Mouse (Mus musculus): ENCODE measurements around the gene Pinlyp. TPM values are rescaled to one million over a fixed set of nuclear protein-coding genes. Genes with fewer than 3 reads are reported as not detected.

The Pinlyp gene
- polyA plus RNA-seq, 1 experiment = not detected

DNA sequence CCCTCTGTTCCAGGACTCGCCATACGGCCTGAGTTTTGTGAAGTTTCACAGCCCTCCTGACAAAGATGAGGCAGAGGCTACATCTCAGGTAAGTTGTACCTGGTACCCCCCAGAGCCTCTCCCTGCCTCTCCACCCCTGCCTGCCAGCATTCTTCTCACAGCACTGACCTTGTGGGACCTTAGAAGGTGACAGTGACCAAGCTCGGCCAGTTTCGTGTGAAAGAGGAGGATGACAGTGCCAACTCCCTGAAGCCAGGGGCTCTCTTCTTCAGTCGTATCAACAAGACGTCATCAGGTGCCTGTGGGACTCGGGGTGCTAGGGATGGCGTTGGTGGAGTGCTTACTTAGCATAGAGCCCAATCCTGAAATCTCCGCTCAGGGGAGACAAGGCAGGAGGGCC is 20.3 kb upstream of the Pinlyp start:
- Histone ChIP-seq H3K4me3 (ENCODE audit: insufficient read depth, low read depth, low read length) (no peak overlapping the region), H3K27ac (ENCODE audit: insufficient read depth, low read depth, low read length) (no peak overlapping the region), H3K4me1 (ENCODE audit: control insufficient read depth, insufficient read depth, low read length) (no peaks in the 10 kb centered on the region)
- TF ChIP-seq CTCF (IDR thresholded peaks at IDR 0.05; ENCODE audit: insufficient read depth, low read depth, low read length) (no peak), POLR2A (IDR thresholded peaks at IDR 0.05; ENCODE audit: insufficient read depth, low read depth, low read length) (no peak)
- WGBS = 97% methylated on average over 9 of the region's 9 CpGs

DNA sequence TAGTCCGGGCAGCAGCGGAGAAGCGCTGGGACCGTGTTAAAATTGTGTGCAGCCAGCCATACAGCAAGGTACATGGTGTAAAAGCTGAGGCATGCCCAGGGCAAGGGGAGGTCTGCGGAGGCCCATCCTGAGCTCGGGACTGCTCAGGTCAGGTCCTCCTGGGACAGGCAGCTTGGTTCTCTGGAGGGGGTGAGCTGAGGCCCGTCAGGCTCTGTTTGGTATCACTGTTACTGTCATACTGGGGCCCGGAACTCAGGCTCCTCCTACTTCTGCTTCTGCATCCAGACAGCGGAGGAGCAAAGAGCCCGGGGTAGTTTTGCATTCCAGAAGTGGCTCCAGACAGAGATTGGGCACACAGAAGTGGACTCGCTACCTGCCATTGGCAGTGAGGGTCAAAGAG is 19.7 kb upstream of the Pinlyp start:
- 93% methylated on average over 11 of the region's 11 CpGs for WGBS

DNA sequence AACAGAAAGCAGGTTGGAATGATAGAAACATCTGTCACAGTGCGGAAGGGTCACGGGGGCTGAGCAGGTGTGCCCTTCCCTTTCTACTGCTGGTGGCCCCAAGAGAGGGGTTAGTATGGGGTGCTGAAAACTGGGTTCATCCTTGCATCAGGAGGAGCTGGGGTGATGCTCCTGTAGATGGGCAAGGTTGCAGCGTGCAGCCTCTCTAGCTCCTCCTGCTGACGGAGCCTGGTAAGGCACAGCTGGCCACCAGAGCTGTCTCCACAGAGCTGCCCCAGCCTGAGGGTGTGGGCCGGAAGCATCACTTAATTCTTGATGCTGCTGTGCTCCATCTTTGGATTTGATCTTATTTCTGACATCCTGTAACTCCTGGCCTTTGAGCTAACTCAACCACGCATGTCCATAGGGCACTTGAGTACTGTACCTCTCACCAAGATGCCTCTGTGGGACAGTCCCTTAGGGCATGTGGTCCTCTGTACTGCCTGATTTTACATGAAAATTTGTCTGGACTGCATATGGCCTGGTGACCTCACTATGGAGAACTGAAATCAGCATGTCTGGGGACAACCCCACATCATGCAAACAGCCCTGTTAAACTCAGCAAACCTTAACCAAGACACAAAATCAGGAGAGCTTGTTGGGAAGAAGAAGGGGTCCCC is 18.8 kb upstream of the Pinlyp start:
- WGBS = 69% methylated on average over 6 of the region's 6 CpGs
- H3K4me1 ChIP-seq (ENCODE audit: control insufficient read depth, insufficient read depth, low read length) = no peaks in the 10 kb centered on the region
- H3K27ac ChIP-seq (ENCODE audit: insufficient read depth, low read depth, low read length) = no peak overlapping the region
- H3K4me3 ChIP-seq (ENCODE audit: insufficient read depth, low read depth, low read length) = no peak overlapping the region
- TF ChIP-seq POLR2A (IDR thresholded peaks at IDR 0.05; ENCODE audit: insufficient read depth, low read depth, low read length) (no peak), CTCF (IDR thresholded peaks at IDR 0.05; ENCODE audit: insufficient read depth, low read depth, low read length) (peak; percentile 86)

More for the DNA sequence above, 19.7 kb upstream of the Pinlyp start:
- no peak overlapping the region for H3K4me3 ChIP-seq (ENCODE audit: insufficient read depth, low read depth, low read length)
- TF ChIP-seq CTCF (IDR thresholded peaks at IDR 0.05; ENCODE audit: insufficient read depth, low read depth, low read length) (no peak), POLR2A (IDR thresholded peaks at IDR 0.05; ENCODE audit: insufficient read depth, low read depth, low read length) (no peak)
- H3K27ac ChIP-seq (ENCODE audit: insufficient read depth, low read depth, low read length) = no peak overlapping the region
- no peaks in the 10 kb centered on the region for H3K4me1 ChIP-seq (ENCODE audit: control insufficient read depth, insufficient read depth, low read length)

DNA sequence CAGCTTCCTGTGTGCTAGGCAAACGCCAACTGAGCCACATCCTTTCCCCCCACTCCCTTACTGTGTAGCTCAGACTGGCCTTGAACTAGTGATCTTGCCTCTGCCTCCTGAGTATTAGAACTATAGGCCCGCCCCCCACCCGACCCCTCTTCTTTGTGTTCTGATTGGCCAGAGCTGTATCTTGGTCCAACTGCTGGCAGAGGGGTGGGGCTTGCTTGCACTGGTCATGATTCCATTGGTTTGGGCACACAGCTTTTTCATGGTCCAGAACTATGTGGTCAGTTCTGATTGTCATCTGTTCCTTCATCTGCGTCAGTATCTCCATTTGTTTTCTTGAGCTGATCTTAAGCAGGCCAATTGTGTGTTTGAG is 17.9 kb upstream of the Pinlyp start:
- WGBS = 88% methylated on average over 4 of the region's 4 CpGs
- no peak overlapping the region for H3K4me3 ChIP-seq (ENCODE audit: insufficient read depth, low read depth, low read length)
- TF ChIP-seq CTCF (IDR thresholded peaks at IDR 0.05; ENCODE audit: insufficient read depth, low read depth, low read length) (no peak), POLR2A (IDR thresholded peaks at IDR 0.05; ENCODE audit: insufficient read depth, low read depth, low read length) (no peak)

DNA sequence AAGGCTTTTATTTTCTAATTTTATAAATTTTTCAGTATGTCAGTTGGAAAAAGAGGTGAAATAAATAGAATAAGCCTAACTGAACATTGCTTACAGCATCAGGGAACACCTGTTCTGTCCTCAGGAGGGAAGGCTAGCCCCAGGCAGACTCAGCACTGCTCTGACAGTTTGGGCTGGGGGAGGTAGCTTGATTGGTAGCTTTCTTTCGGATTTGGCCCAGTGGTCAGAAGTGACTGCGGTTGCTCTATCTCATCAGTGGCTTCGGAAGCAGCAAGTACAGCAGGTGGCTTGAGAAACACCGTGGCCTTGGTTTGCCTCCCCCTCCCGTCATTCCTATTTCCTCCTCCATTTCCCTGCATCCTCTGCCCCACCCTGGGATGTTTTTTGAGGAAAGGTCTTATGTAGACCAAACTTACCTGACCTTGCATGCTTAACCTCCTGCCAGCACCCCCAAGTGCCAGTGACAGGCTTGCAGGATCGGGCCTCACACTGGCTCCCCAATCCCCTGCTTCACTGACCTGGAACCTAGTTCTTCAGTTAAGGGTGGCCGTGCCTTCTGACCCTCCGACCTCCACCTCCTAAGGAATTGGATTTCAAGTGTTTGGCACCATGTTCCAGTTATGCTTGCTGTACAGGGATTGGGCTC is 17.4 kb upstream of the Pinlyp start:
- TF ChIP-seq CTCF (IDR thresholded peaks at IDR 0.05; ENCODE audit: insufficient read depth, low read depth, low read length) (no peak), POLR2A (IDR thresholded peaks at IDR 0.05; ENCODE audit: insufficient read depth, low read depth, low read length) (no peak)
- no peak overlapping the region for H3K4me3 ChIP-seq (ENCODE audit: insufficient read depth, low read depth, low read length)
- WGBS = 96% methylated on average over 8 of the region's 8 CpGs

More for the DNA sequence above, 17.9 kb upstream of the Pinlyp start:
- Histone ChIP-seq H3K4me1 (ENCODE audit: control insufficient read depth, insufficient read depth, low read length) (no peaks in the 10 kb centered on the region), H3K27ac (ENCODE audit: insufficient read depth, low read depth, low read length) (no peak overlapping the region)

DNA sequence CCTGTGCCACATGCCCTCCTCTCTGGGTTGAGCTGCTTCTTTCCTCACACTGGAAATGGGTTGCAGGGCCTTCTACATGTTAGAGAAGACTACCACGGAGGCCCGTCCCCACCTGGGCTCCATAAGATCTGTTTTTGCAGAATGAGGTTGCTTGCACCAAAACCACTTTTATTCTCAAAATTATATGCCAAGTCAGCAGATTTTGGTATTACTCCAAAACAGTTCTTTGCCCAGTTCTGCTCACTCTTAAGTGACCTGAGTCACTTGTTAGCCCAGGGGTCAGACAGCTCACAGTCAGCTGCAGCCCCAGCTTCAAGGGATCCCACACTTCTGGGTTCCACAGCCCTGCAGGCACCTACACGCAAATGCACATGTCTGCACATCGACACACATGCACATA is 15.5 kb upstream of the Pinlyp start:
- H3K4me1 ChIP-seq (ENCODE audit: control insufficient read depth, insufficient read depth, low read length) = no peaks in the 10 kb centered on the region
- WGBS = 93% methylated on average over 4 of the region's 4 CpGs
- no peak for TF ChIP-seq POLR2A (IDR thresholded peaks at IDR 0.05; ENCODE audit: insufficient read depth, low read depth, low read length)
- H3K27ac ChIP-seq (ENCODE audit: insufficient read depth, low read depth, low read length) = no peak overlapping the region
- H3K4me3 ChIP-seq (ENCODE audit: insufficient read depth, low read depth, low read length) = no peak overlapping the region

More for the DNA sequence above, 17.4 kb upstream of the Pinlyp start:
- Histone ChIP-seq H3K4me1 (ENCODE audit: control insufficient read depth, insufficient read depth, low read length) (no peaks in the 10 kb centered on the region), H3K27ac (ENCODE audit: insufficient read depth, low read depth, low read length) (no peak overlapping the region)

DNA sequence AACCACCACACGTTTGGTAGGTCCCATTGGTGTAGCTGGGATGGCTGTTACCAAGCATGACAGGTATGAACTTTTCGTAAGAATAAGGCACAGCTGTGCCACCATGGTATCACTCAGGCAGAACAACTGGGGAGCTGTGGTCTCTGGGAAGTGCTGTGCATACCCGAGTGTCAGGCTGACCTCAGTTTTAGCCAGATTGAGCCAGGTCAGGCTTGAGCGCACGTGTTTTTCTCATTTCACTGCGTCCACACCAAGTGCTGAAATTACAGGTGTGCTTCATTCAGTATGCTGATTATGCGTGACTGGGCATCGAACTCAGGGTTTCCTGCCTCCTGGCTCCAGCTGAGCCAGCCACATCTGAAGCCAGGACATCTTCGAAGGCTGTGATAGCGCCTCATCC is 9.9 kb upstream of the Pinlyp start:
- 93% methylated on average over 10 of the region's 10 CpGs for WGBS
- H3K27ac ChIP-seq (ENCODE audit: insufficient read depth, low read depth, low read length) = no peak overlapping the region
- H3K4me1 ChIP-seq (ENCODE audit: control insufficient read depth, insufficient read depth, low read length) = 0 out of 2 replicates have a peak, but pooled peaks cover 3% of the 10 kb centered on the region
- H3K4me3 ChIP-seq (ENCODE audit: insufficient read depth, low read depth, low read length) = no peak overlapping the region
- TF ChIP-seq POLR2A (IDR thresholded peaks at IDR 0.05; ENCODE audit: insufficient read depth, low read depth, low read length) (no peak), CTCF (IDR thresholded peaks at IDR 0.05; ENCODE audit: insufficient read depth, low read depth, low read length) (no peak)

DNA sequence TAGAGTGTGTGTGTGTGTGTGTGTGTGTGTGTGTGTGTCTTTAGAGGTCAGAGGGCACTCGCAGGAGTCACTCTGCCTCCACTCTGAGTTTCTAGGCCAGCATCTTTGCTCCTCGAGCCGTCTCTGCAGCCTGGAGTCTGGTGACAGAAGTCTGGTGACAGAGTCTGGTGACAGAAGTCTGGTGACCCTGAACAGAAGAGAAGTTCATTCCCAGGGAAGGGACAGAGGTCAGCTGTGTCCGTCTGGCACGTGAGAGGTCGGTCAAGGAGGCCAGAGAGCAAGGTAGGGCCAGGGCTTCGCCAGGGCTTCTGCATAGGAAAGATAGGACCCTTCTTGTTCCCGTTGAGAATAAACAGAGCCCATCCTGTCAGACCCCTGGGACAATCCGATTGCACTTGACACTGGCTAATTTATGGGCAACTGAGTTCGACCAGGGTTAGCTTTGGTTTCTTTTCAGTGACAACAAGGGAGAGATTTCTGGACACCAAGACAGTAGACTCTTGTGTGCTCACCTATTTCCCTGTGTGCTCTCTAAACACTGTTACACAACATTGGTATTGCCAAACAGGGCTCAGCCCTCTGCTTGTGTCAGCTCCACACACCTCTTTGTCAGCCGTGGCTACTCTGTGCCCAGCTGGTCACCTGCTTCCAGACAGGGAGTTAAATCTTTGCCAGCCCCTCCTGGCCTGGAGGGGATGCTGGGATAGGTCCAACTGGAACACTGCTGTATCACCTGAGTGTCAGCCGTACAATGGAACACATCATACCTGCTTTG is 6.3 kb upstream of the Pinlyp start:
- 86% methylated on average over 12 of the region's 12 CpGs for WGBS
- H3K27ac ChIP-seq (ENCODE audit: insufficient read depth, low read depth, low read length) = no peak overlapping the region
- no peak for TF ChIP-seq POLR2A (IDR thresholded peaks at IDR 0.05; ENCODE audit: insufficient read depth, low read depth, low read length)
- TF ChIP-seq CTCF (IDR thresholded peaks at IDR 0.05; ENCODE audit: insufficient read depth, low read depth, low read length) = no peak
- no peak overlapping the region for H3K4me3 ChIP-seq (ENCODE audit: insufficient read depth, low read depth, low read length)
- H3K4me1 ChIP-seq (ENCODE audit: control insufficient read depth, insufficient read depth, low read length) = peaks cover 7% of the 10 kb centered on the region

DNA sequence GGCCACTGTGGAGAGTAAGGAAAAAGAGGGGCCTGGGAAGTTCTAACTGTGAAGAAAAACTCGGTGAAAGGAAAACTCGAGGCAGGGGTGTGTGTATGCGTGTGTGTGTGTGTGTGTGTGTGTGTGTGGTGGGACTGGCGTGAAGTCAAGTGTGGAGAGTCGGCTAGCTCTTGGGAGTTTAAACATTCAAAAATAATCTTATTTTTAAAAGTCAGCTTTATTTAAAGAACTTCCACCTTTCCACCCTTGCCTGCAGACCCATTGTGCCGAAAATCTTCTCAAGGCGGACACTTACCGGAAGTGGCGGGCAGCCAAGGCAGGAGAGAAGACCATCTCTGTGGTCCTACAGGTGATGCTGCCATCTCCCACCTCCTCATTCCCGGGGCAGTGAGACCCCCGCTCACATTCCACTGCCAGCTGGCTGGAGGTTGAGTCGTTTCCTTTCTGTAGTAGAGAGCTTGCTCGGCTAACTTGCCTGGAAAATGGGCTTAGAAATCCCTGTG is 1.7 kb upstream of the Pinlyp start:
- H3K4me1 ChIP-seq (ENCODE audit: control insufficient read depth, insufficient read depth, low read length) = peaks cover 13% of the 10 kb centered on the region
- peak overlapping the region; percentile 95 for H3K4me3 ChIP-seq (ENCODE audit: insufficient read depth, low read depth, low read length)
- H3K27ac ChIP-seq (ENCODE audit: insufficient read depth, low read depth, low read length) = no peak overlapping the region
- 11% methylated on average over 13 of the region's 13 CpGs for WGBS
- no peak for TF ChIP-seq CTCF (IDR thresholded peaks at IDR 0.05; ENCODE audit: insufficient read depth, low read depth, low read length)
- no peak for TF ChIP-seq POLR2A (IDR thresholded peaks at IDR 0.05; ENCODE audit: insufficient read depth, low read depth, low read length)
